Mouse (Mus musculus) pancreas, adult 10 weeks (tissue): ENCODE measurements around the gene Svs4. TPM values are rescaled to one million over a fixed set of nuclear protein-coding genes. Genes with fewer than 3 reads are reported as not detected.

Experiments used
- polyA plus RNA-seq: library from polyadenylated mRNA; stranded (reverse); fragments of 350-450 nt; fragmentation: Illumina TruSeq; extraction: RNeasy Lipid Tissue Mini Kit (QIAGEN cat#74804); gene quantifications from one replicate; pipeline ENCODE4 v1.2.3, GENCODE M21; 2015; ENCODE audit warnings: low read depth, low replicate concordance; ENCODE audit not compliant: insufficient read depth

The Svs4 gene
- not detected for polyA plus RNA-seq

DNA sequence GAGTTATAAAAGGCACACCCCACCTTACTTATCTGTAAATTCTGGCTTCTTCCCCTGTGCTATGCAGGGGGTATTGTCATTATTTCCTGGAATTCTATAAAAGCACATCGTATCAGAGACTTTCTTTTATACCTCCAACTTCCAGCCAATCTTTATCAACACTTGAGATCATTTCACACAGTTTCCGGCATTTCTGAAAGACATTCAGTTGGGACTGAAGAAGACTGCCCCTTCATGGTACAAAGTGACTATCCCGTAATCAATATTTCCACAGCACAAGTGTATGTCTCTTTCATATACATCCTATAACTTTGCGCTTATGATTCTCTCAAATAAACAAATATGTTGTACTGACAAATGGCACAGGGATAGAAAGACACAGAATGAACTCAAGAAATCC lies at the start of gene Svs4:
TSS of gene Svs4 (minus strand) at position 101 of the 400 bp plus-strand sequence.

DNA sequence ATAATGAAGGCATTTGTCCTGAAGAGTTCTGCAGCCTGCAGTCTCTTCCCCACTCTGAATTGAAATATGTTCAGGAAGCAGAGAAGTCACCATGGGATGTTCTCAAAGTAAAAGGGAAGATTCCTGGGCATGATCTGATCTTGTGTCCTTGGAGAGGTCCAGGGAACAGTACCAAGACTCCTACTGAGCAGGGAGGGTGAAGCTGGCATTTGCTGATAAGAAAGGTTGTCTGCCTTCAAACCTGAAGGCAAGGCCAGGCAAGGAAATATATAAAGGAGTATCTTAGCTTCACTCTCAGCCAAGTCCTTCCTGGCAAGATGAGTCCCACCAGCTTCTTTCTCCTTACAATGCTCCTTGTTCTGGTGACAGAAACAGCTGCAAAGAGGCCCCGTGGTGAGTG lies 38.2 kb upstream of the Svs4 start, which contains the start of gene Svs6:
TSS of gene Svs6 (plus strand) at position 301 of the 400 bp plus-strand sequence.

DNA sequence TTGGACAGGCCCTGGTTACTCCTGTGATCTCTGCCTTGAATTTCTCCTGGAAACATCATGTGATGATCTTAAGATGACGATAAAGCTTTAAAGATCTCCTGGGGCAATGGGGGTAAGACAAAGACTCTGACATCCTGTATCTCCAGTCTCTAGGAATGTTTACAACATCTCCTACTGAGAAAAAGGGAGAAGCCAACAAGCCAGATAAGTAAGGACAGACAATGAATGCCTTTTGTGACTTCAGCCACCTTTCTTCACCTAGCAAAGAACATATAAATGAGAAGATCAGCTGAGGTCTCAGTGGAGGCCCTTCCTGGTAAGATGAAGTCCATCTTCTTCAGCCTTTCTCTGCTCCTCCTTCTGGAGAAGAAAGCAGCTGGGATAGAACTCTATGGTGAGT lies 10.7 kb upstream of the Svs4 start, which contains the start of gene Svs3a:
TSS of gene Svs3a (plus strand) at position 301 of the 400 bp plus-strand sequence.

DNA sequence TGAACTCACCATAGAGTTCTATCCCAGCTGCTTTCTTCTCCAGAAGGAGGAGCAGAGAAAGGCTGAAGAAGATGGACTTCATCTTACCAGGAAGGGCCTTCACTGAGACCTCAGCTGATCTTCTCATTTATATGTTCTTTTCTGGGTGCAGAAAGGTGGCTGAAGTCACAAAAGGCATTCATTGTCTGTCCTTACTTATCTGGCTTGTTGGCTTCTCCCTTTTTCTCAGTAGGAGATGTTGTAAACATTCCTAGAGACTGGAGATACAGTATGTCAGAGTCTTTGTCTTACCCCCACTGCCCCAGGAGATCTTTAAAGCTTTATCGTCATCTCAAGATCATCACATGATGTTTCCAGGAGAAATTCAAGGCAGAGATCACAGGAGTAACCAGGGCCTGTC lies 21.7 kb downstream of the Svs4 start, which contains the start of gene Svs3b:
TSS of gene Svs3b (minus strand) at position 101 of the 400 bp plus-strand sequence.

DNA sequence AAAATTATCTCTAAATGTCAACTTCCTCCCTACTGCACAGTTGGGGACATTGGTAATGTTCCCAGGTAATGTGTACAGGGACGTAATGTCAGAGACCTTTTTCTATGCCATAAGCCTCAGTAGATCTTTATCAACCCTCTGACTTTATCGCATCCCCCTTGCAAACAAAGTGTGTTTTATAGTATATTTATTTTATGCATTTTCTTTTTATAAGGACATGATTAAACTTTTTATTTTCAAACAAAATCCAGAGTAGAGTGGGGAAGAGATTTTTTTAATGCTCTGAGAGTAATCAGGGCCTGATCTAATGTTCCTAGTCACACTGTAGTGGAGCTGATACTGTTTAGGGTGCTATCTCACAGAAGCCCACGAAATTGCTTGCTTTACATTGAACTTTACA lies 39.9 kb downstream of the Svs4 start, which contains the start of gene Svs2:
TSS of gene Svs2 (minus strand) at position 101 of the 400 bp plus-strand sequence.

Other genes with a start within 250 kb of the Svs4 start
- 4.8 TPM for gene Stk4, start 208.1 kb downstream of the Svs4 start, polyA plus RNA-seq
- 11.5 TPM for gene Tomm34, start 207.3 kb downstream of the Svs4 start, polyA plus RNA-seq
- not detected for gene Kcns1, start 107.3 kb downstream of the Svs4 start, polyA plus RNA-seq
- not detected for gene Wfdc5, start 95.7 kb downstream of the Svs4 start, polyA plus RNA-seq
- gene Wfdc12, start 87.9 kb downstream of the Svs4 start, polyA plus RNA-seq = not detected
- not detected for gene Wfdc15a, start 78.3 kb downstream of the Svs4 start, polyA plus RNA-seq
- 6.6 TPM for gene Wfdc15b, start 56.8 kb downstream of the Svs4 start, polyA plus RNA-seq
- gene Svs2, start 40.0 kb downstream of the Svs4 start, polyA plus RNA-seq = not detected
- not detected for gene Svs3b, start 21.8 kb downstream of the Svs4 start, polyA plus RNA-seq
- gene Svs3a, start 10.8 kb upstream of the Svs4 start, polyA plus RNA-seq = not detected
- not detected for gene Svs6, start 38.3 kb upstream of the Svs4 start, polyA plus RNA-seq
- gene Svs5, start 54.3 kb upstream of the Svs4 start, polyA plus RNA-seq = not detected
- 146 TPM for gene Slpi, start 110.6 kb upstream of the Svs4 start, polyA plus RNA-seq
- gene Rbpjl, start 124.7 kb upstream of the Svs4 start, polyA plus RNA-seq = 571 TPM
- gene Matn4, start 126.7 kb upstream of the Svs4 start, polyA plus RNA-seq = 9.7 TPM
- gene Sdc4, start 165.4 kb upstream of the Svs4 start, polyA plus RNA-seq = 22.0 TPM
- 11.8 TPM for gene Sys1, start 178.5 kb upstream of the Svs4 start, polyA plus RNA-seq
- not detected for gene Gm20458, start 182.5 kb upstream of the Svs4 start, polyA plus RNA-seq
- gene Trp53tg5, start 195.3 kb upstream of the Svs4 start, polyA plus RNA-seq = not detected
- gene Dbndd2, start 207.6 kb upstream of the Svs4 start, polyA plus RNA-seq = 8.1 TPM
- gene Pigt, start 219.1 kb upstream of the Svs4 start, polyA plus RNA-seq = 10.4 TPM